Mouse (Mus musculus) stomach, embryonic 15.5 days (tissue): Measurements from ENCODE around the gene Urgcp. TPM values are rescaled to one million over a fixed set of nuclear protein-coding genes. Genes with fewer than 3 reads are reported as not detected.
A peak's percentile ranks its signal among the peaks of the same experiment; 100 is the strongest.
"Not testable (repeated sequence)": the region's sequence is repeated elsewhere in the genome, so short reads cannot be mapped to it uniquely, and the experiment has no call there.

Experiments
- ATAC-seq: fragments of 200-750 bp; cut with Nextera tagmentation; 2 replicates; pipeline ENCODE4 v1.8.0; 2017; ENCODE audit warnings: low read depth, moderate number of reproducible peaks, moderate TSS enrichment; ENCODE audit not compliant: insufficient read depth, low FRiP score
- H3K27ac ChIP-seq: fragments of 300-500 bp; sonication (generic); 2 replicates; pipeline ENCODE4 v1.5.1; 2015; ENCODE audit warnings: mild to moderate bottlenecking, inconsistent platforms
- H3K27me3 ChIP-seq: fragments of 300-500 bp; sonication (generic); replicated peaks from 2 replicates; pipeline ENCODE4 v1.6.1; 2015; ENCODE audit warnings: inconsistent platforms
- H3K36me3 ChIP-seq: fragments of 300-500 bp; sonication (generic); 2 replicates; pipeline ENCODE4 v1.6.1; 2015; ENCODE audit warnings: inconsistent platforms
- H3K4me1 ChIP-seq: fragments of 300-500 bp; sonication (generic); 2 replicates; pipeline ENCODE4 v1.6.1; 2015; ENCODE audit warnings: inconsistent platforms
- H3K4me2 ChIP-seq: fragments of 300-500 bp; sonication (generic); 2 replicates; pipeline ENCODE4 v1.6.1; 2015; ENCODE audit warnings: mild to moderate bottlenecking, inconsistent platforms
- H3K4me3 ChIP-seq: fragments of 300-500 bp; sonication (generic); replicated peaks from 2 replicates; pipeline ENCODE4 v1.5.1; 2015; ENCODE audit warnings: inconsistent platforms
- H3K9ac ChIP-seq: fragments of 300-500 bp; sonication (generic); 2 replicates; pipeline ENCODE4 v1.6.1; 2015; ENCODE audit warnings: inconsistent platforms
- H3K9me3 ChIP-seq: fragments of 300-500 bp; sonication (generic); 2 replicates; pipeline ENCODE4 v1.6.1; 2016; ENCODE audit warnings: inconsistent platforms
- WGBS: fragments of 180-500 bp; shearing (Covaris S2); methylation state at CpG from one replicate; pipeline ENCODE4 v1.1.7; 2015; 5-methylcytosine and 5-hydroxymethylcytosine counted together
- polyA plus RNA-seq: library from polyadenylated mRNA; unstranded; fragments of >200 nt; fragmentation: Nextera tagmentation; extraction: Ambion mirVana; gene quantifications from 2 replicates; pipeline ENCODE4 v1.2.1, GENCODE M21; 2015

Urgcp gene
- 22.8 and 23.3 TPM in 2 replicates for polyA plus RNA-seq

GRCm38 (mm10) chr11:5761820-5762632 lies at the start of gene Urgcp:
Urgcp (minus strand) TSS chr11:5762376.
- H3K27ac ChIP-seq: peak within 1 kb of the TSS; percentile 98
- no peaks in the 10 kb centered on the region for H3K27me3 ChIP-seq
- ATAC-seq: peak; percentile 99
- no peaks in the 10 kb centered on the region for H3K36me3 ChIP-seq
- H3K4me2 ChIP-seq: peak within 1 kb of the TSS; percentile 71
- no peaks in the 10 kb centered on the region for H3K4me1 ChIP-seq
- H3K4me3 ChIP-seq: peak within 1 kb of the TSS; percentile 72
- H3K9ac ChIP-seq: peak within 1 kb of the TSS; percentile 89
- no peaks in the 10 kb centered on the region for H3K9me3 ChIP-seq
- WGBS: under 1% methylated on average over 68 of the region's 68 CpGs

- ATAC-seq, H3K4me3 ChIP-seq, H3K4me1 ChIP-seq, H3K36me3 ChIP-seq, H3K27me3 ChIP-seq, H3K4me2 ChIP-seq, H3K9me3 ChIP-seq, H3K9ac ChIP-seq, H3K27ac ChIP-seq: not testable (repeated sequence)
- WGBS: 85% methylated on average over 4 of the region's 4 CpGs
Measured at GRCm38 (mm10) chr11:5809487-5809886, 47.3 kb upstream of the Urgcp start.

GRCm38 (mm10) chr11:5807956-5808355 lies 45.8 kb upstream of the Urgcp start:
- H3K27me3 ChIP-seq: no peaks in the 10 kb centered on the region
- 85% methylated on average over 9 of the region's 9 CpGs for WGBS
- no peaks in the 10 kb centered on the region for H3K36me3 ChIP-seq
- peaks cover 9% of the 10 kb centered on the region; the same call in 1 of the 2 replicates for H3K4me1 ChIP-seq
- no peaks in the 10 kb centered on the region for H3K9me3 ChIP-seq
- H3K4me3 ChIP-seq: no peak overlapping the region
- no peak overlapping the region for H3K4me2 ChIP-seq
- no peak for ATAC-seq
- H3K9ac ChIP-seq: no peak overlapping the region
- H3K27ac ChIP-seq: no peak overlapping the region

GRCm38 (mm10) chr11:5805711-5806110 lies 43.5 kb upstream of the Urgcp start:
- H3K9me3 ChIP-seq: no peaks in the 10 kb centered on the region
- no peak overlapping the region for H3K4me3 ChIP-seq
- WGBS: 81% methylated on average over 3 of the region's 3 CpGs
- no peak overlapping the region for H3K4me2 ChIP-seq
- H3K9ac ChIP-seq: no peak overlapping the region
- H3K27me3 ChIP-seq: no peaks in the 10 kb centered on the region
- H3K36me3 ChIP-seq: peaks cover 1% of the 10 kb centered on the region; the same call in 1 of the 2 replicates
- ATAC-seq: no peak
- H3K27ac ChIP-seq: no peak overlapping the region
- peaks cover 9% of the 10 kb centered on the region; the same call in 1 of the 2 replicates for H3K4me1 ChIP-seq

- Histone ChIP-seq H3K9ac (no peak overlapping the region), H3K36me3 (peaks cover 17% of the 10 kb centered on the region), H3K27me3 (no peaks in the 10 kb centered on the region), H3K4me1 (peaks cover 13% of the 10 kb centered on the region; the same call in 1 of the 2 replicates), H3K27ac (no peak overlapping the region), H3K4me2 (no peak overlapping the region), H3K4me3 (no peak overlapping the region), H3K9me3 (no peaks in the 10 kb centered on the region)
- no peak for ATAC-seq
- WGBS: 50% methylated on average over 5 of the region's 5 CpGs
Measured at GRCm38 (mm10) chr11:5804174-5804573, 42.0 kb upstream of the Urgcp start.

- no peaks in the 10 kb centered on the region for H3K27me3 ChIP-seq
- ATAC-seq: no peak; the same call in 1 of the 2 replicates
- peaks cover 13% of the 10 kb centered on the region; the same call in 1 of the 2 replicates for H3K4me1 ChIP-seq
- no peak within 1 kb of the TSS for H3K9ac ChIP-seq
- H3K4me3 ChIP-seq: no peak within 1 kb of the TSS
- no peak within 1 kb of the TSS for H3K27ac ChIP-seq
- H3K9me3 ChIP-seq: no peaks in the 10 kb centered on the region
- no peak within 1 kb of the TSS for H3K4me2 ChIP-seq
- WGBS: 51% methylated on average over 8 of the region's 8 CpGs
- H3K36me3 ChIP-seq: peaks cover 22% of the 10 kb centered on the region
Measured at GRCm38 (mm10) chr11:5803551-5803981, 41.4 kb upstream of the Urgcp start, which contains the start of gene Pgam2. Pgam2 (minus strand) TSS chr11:5803733.

GRCm38 (mm10) chr11:5802457-5803217 lies 40.5 kb upstream of the Urgcp start:
- H3K27me3 ChIP-seq: no peaks in the 10 kb centered on the region
- H3K4me2 ChIP-seq: no peak overlapping the region
- no peak overlapping the region for H3K4me3 ChIP-seq
- 64% methylated on average over 8 of the region's 8 CpGs for WGBS
- no peak overlapping the region for H3K9ac ChIP-seq
- H3K27ac ChIP-seq: no peak overlapping the region
- H3K9me3 ChIP-seq: no peaks in the 10 kb centered on the region
- H3K36me3 ChIP-seq: peaks cover 29% of the 10 kb centered on the region
- peaks cover 13% of the 10 kb centered on the region; the same call in 1 of the 2 replicates for H3K4me1 ChIP-seq
- peak; percentile 11; the same call in 1 of the 2 replicates for ATAC-seq

- WGBS: 66% methylated on average over 12 of the region's 12 CpGs
- Histone ChIP-seq H3K9me3 (no peaks in the 10 kb centered on the region), H3K27ac (no peak overlapping the region), H3K4me2 (no peak overlapping the region), H3K4me1 (peaks cover 13% of the 10 kb centered on the region; the same call in 1 of the 2 replicates), H3K9ac (no peak overlapping the region), H3K36me3 (peaks cover 35% of the 10 kb centered on the region), H3K4me3 (no peak overlapping the region), H3K27me3 (no peaks in the 10 kb centered on the region)
- ATAC-seq: peak; percentile 36; the same call in 1 of the 2 replicates
Measured at GRCm38 (mm10) chr11:5802005-5802404, 39.8 kb upstream of the Urgcp start.

GRCm38 (mm10) chr11:5801511-5801910 lies 39.3 kb upstream of the Urgcp start:
- 92% methylated on average over 16 of the region's 16 CpGs for WGBS
- H3K9me3 ChIP-seq: no peaks in the 10 kb centered on the region
- no peak for ATAC-seq
- H3K4me3 ChIP-seq: no peak overlapping the region
- peaks cover 40% of the 10 kb centered on the region for H3K36me3 ChIP-seq
- H3K27ac ChIP-seq: no peak overlapping the region
- H3K4me1 ChIP-seq: peaks cover 13% of the 10 kb centered on the region; the same call in 1 of the 2 replicates
- H3K9ac ChIP-seq: no peak overlapping the region
- H3K4me2 ChIP-seq: no peak overlapping the region
- no peaks in the 10 kb centered on the region for H3K27me3 ChIP-seq

GRCm38 (mm10) chr11:5799621-5800490 lies 37.7 kb upstream of the Urgcp start:
- Histone ChIP-seq H3K36me3 (peaks cover 45% of the 10 kb centered on the region), H3K27ac (no peak overlapping the region), H3K9ac (no peak overlapping the region), H3K27me3 (no peaks in the 10 kb centered on the region), H3K4me2 (no peak overlapping the region), H3K9me3 (no peaks in the 10 kb centered on the region), H3K4me1 (peaks cover 13% of the 10 kb centered on the region; the same call in 1 of the 2 replicates), H3K4me3 (no peak overlapping the region)
- no peak for ATAC-seq
- WGBS: 78% methylated on average over 17 of the region's 17 CpGs

- 93% methylated on average over 5 of the region's 5 CpGs for WGBS
- peaks cover 50% of the 10 kb centered on the region for H3K36me3 ChIP-seq
- no peak for ATAC-seq
- H3K9ac ChIP-seq: no peak overlapping the region
- no peaks in the 10 kb centered on the region for H3K9me3 ChIP-seq
- no peak overlapping the region for H3K4me2 ChIP-seq
- 0 out of 2 replicates have a peak, but pooled peaks cover 4% of the 10 kb centered on the region for H3K4me1 ChIP-seq
- no peaks in the 10 kb centered on the region for H3K27me3 ChIP-seq
- no peak overlapping the region for H3K4me3 ChIP-seq
- H3K27ac ChIP-seq: no peak overlapping the region
Measured at GRCm38 (mm10) chr11:5797928-5798327, 35.8 kb upstream of the Urgcp start.
